In the genomic region with DNA sequence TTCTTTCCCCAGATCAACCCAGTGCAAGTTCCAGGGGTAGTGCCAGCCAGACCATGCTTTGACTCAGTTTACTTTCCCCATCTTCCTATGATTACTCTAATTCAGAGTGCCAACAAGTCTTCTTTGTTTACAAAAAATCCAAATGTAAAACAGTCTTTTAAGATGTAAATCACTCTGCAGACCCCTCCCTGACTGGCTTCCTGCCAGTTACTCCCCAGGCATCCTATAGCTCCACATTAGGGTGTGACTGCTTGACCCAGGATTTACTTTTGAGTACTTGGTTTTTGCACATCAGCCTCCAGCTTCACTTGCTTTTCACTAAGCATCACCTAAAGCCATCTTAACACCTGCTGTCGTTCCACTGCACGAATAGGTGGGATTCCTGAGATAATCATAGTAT, we compare ENCODE assay signal across 23 mouse cellular contexts.
A peak's percentile ranks its signal among the peaks of the same experiment; 100 is the strongest.
DNase-seq lines count a peak whose midpoint lies in the region; ATAC-seq lines count a peak whose summit lies in the region.
"Had no signal": no experiment of that assay in that cellular context is flagged by ENCODE, and none has a peak within 500 bp of the region (broad histone marks: within the 10 kb centered on the region; RNA-seq: fewer than 3 reads in every experiment).

No protein-coding gene starts in this region.

- ATAC-seq in monocyte, adult 5-6 weeks (replicated peaks; ENCODE audit: insufficient number of reproducible peaks, low FRiP score, low TSS enrichment, poor library complexity, severe bottlenecking) = no peak
- ATAC-seq: activated CD4-positive, CD25-positive, alpha-beta regulatory T cell, adult 4 months; forebrain, embryonic 15.5 days; intestine, postnatal 0 days; Patski had no signal

- peak; percentile 11 for DNase-seq in heart, adult 11 months
- no peak for DNase-seq in heart, embryonic 10.5 days (ENCODE audit: low spot score)
- DNase-seq in ES-CJ7 (ENCODE audit: low read depth, low spot score) (peak; percentile 80), ZHBTc4 (ENCODE audit: low read depth, low spot score) (peak; percentile 77)
- DNase-seq in spleen, postnatal 14 days (ENCODE audit: low spot score in 2 of 2) = no peak
- DNase-seq: adrenal gland, postnatal 10 days; B cell, adult 2 months; cerebellum, adult 11-12 months; cerebellum, adult 9-10 months; cerebellum, postnatal 14 days; gastrocnemius, postnatal 25 days; heart, adult 2 months; kidney, adult 2 months had no signal

- H3K36me3 ChIP-seq in heart, embryonic 10.5 days = no peaks in the 10 kb centered on the region
- H3K36me3 ChIP-seq: forebrain, embryonic 10.5 days; forebrain, embryonic 15.5 days; G1E; hindbrain, embryonic 12.5 days; hindbrain, embryonic 15.5 days had no signal

- H3K4me3 ChIP-seq in heart, embryonic 10.5 days = no peak overlapping the region
- H3K4me3 ChIP-seq: forebrain, embryonic 10.5 days; forebrain, embryonic 15.5 days; heart, adult 2 months; hindbrain, embryonic 12.5 days; hindbrain, embryonic 15.5 days had no signal

- H3K27ac ChIP-seq in heart, embryonic 10.5 days = no peak overlapping the region
- H3K27ac ChIP-seq: forebrain, embryonic 10.5 days; forebrain, embryonic 15.5 days; heart, adult 2 months; hindbrain, embryonic 12.5 days; hindbrain, embryonic 15.5 days had no signal

- H3K4me1 ChIP-seq in heart, embryonic 10.5 days = no peaks in the 10 kb centered on the region
- H3K4me1 ChIP-seq: forebrain, embryonic 10.5 days; hindbrain, embryonic 15.5 days had no signal

- no peaks in the 10 kb centered on the region for H3K9me3 ChIP-seq in heart, embryonic 10.5 days
- H3K9me3 ChIP-seq: forebrain, embryonic 10.5 days; forebrain, embryonic 15.5 days; G1E; hindbrain, embryonic 12.5 days; hindbrain, embryonic 15.5 days had no signal

- WGBS in heart, embryonic 10.5 days = 38% methylated on average over 2 of the region's 2 CpGs

- no peaks in the 10 kb centered on the region for H3K27me3 ChIP-seq in heart, embryonic 10.5 days (ENCODE audit: insufficient read depth, poor library complexity, severe bottlenecking)
- H3K27me3 ChIP-seq: CH12.LX; forebrain, embryonic 15.5 days; hindbrain, embryonic 12.5 days; hindbrain, embryonic 15.5 days; Patski had no signal

Comparison
In these comparisons a context has a peak if more than half of its experiments do, and no peak if none do; other contexts are left out.
1. DNase-seq: peak in heart, adult 11 months (single experiment), ES-CJ7 (single experiment) and ZHBTc4 (single experiment); none in heart, embryonic 10.5 days (single experiment) and spleen, postnatal 14 days (0 of 2).